Mouse (Mus musculus): ENCODE measurements around the gene Commd8. TPM values are rescaled to one million over a fixed set of nuclear protein-coding genes. Genes with fewer than 3 reads are reported as not detected.

Commd8 gene
- 199 and 203 TPM in 2 replicates for polyA plus RNA-seq (2014; fragmentation: Nextera tagmentation; extraction: Ambion mirVana)

- peak within 1 kb of the TSS; percentile 64; the same call in 1 of the 2 replicates for H3K27ac ChIP-seq (ENCODE audit: low read depth, low read length)
- H3K4me2 ChIP-seq (replicated peaks; ENCODE audit: low read depth, low read length): peak within 1 kb of the TSS; percentile 45
- H3K9ac ChIP-seq (ENCODE audit: low read depth, low read length): peak within 1 kb of the TSS; percentile 78
- ATAC-seq (ENCODE audit: low FRiP score) (peak; percentile 94), DNase-seq (ENCODE audit: low spot score) (peak; percentile 97)
- H3K36me3 ChIP-seq (ENCODE audit: control insufficient read depth, insufficient read depth, low read length): no peaks in the 10 kb centered on the region
- no peaks in the 10 kb centered on the region for H3K9me3 ChIP-seq (ENCODE audit: control insufficient read depth, low read length)
- peaks cover 4% of the 10 kb centered on the region; the same call in 1 of the 2 replicates for H3K4me1 ChIP-seq (replicated peaks; ENCODE audit: control insufficient read depth, insufficient read depth, low read length)
- peak within 1 kb of the TSS; percentile 71 for H3K4me3 ChIP-seq (ENCODE audit: low read depth, low read length)
- under 1% methylated on average over 38 of the region's 38 CpGs for WGBS
- no peaks in the 10 kb centered on the region for H3K27me3 ChIP-seq (ENCODE audit: control insufficient read depth, insufficient read depth, low read length)
These were observed at the start of gene Commd8 for GRCm38 (mm10) chr5:72167594-72168284. TSS of gene Commd8 (minus strand) at chr5:72168189.

- no peak for ATAC-seq (ENCODE audit: low FRiP score)
- WGBS: 92% methylated on average over 18 of the region's 18 CpGs
These were observed 43.8 kb upstream of the Commd8 start for GRCm38 (mm10) chr5:72211741-72212140.

GRCm38 (mm10) chr5:72210812-72211139 is 42.8 kb upstream of the Commd8 start:
- Histone ChIP-seq H3K36me3 (ENCODE audit: control insufficient read depth, insufficient read depth, low read length) (no peaks in the 10 kb centered on the region), H3K9me3 (ENCODE audit: control insufficient read depth, low read length) (no peaks in the 10 kb centered on the region), H3K4me3 (ENCODE audit: low read depth, low read length) (no peak overlapping the region), H3K4me1 (replicated peaks; ENCODE audit: control insufficient read depth, insufficient read depth, low read length) (no peaks in the 10 kb centered on the region), H3K4me2 (replicated peaks; ENCODE audit: low read depth, low read length) (no peak overlapping the region), H3K27me3 (ENCODE audit: control insufficient read depth, insufficient read depth, low read length) (no peaks in the 10 kb centered on the region), H3K9ac (ENCODE audit: low read depth, low read length) (no peak overlapping the region), H3K27ac (ENCODE audit: low read depth, low read length) (no peak overlapping the region)
- no peak for ATAC-seq (ENCODE audit: low FRiP score)
- WGBS: 73% methylated on average over 5 of the region's 5 CpGs
- DNase-seq (ENCODE audit: low spot score): no peak

More at GRCm38 (mm10) chr5:72211741-72212140, 43.8 kb upstream of the Commd8 start:
- Histone ChIP-seq H3K4me1 (replicated peaks; ENCODE audit: control insufficient read depth, insufficient read depth, low read length) (no peaks in the 10 kb centered on the region), H3K36me3 (ENCODE audit: control insufficient read depth, insufficient read depth, low read length) (no peaks in the 10 kb centered on the region), H3K27me3 (ENCODE audit: control insufficient read depth, insufficient read depth, low read length) (no peaks in the 10 kb centered on the region), H3K27ac (ENCODE audit: low read depth, low read length) (no peak overlapping the region), H3K4me3 (ENCODE audit: low read depth, low read length) (no peak overlapping the region), H3K9ac (ENCODE audit: low read depth, low read length) (no peak overlapping the region), H3K9me3 (ENCODE audit: control insufficient read depth, low read length) (no peaks in the 10 kb centered on the region), H3K4me2 (replicated peaks; ENCODE audit: low read depth, low read length) (no peak overlapping the region)
- no peak for DNase-seq (ENCODE audit: low spot score)

GRCm38 (mm10) chr5:72210123-72210811 is 42.3 kb upstream of the Commd8 start:
- H3K9me3 ChIP-seq (ENCODE audit: control insufficient read depth, low read length): no peaks in the 10 kb centered on the region
- no peak overlapping the region for H3K4me3 ChIP-seq (ENCODE audit: low read depth, low read length)
- no peaks in the 10 kb centered on the region for H3K27me3 ChIP-seq (ENCODE audit: control insufficient read depth, insufficient read depth, low read length)
- H3K36me3 ChIP-seq (ENCODE audit: control insufficient read depth, insufficient read depth, low read length): no peaks in the 10 kb centered on the region
- WGBS: 72% methylated on average over 13 of the region's 13 CpGs
- H3K4me2 ChIP-seq (replicated peaks; ENCODE audit: low read depth, low read length): no peak overlapping the region
- DNase-seq (ENCODE audit: low spot score): no peak
- H3K27ac ChIP-seq (ENCODE audit: low read depth, low read length): no peak overlapping the region
- no peak overlapping the region for H3K9ac ChIP-seq (ENCODE audit: low read depth, low read length)
- ATAC-seq (ENCODE audit: low FRiP score): no peak
- no peaks in the 10 kb centered on the region for H3K4me1 ChIP-seq (replicated peaks; ENCODE audit: control insufficient read depth, insufficient read depth, low read length)

GRCm38 (mm10) chr5:72208515-72208914 is 40.5 kb upstream of the Commd8 start:
- H3K9ac ChIP-seq (ENCODE audit: low read depth, low read length): no peak overlapping the region
- no peak for DNase-seq (ENCODE audit: low spot score)
- no peak overlapping the region for H3K4me3 ChIP-seq (ENCODE audit: low read depth, low read length)
- H3K36me3 ChIP-seq (ENCODE audit: control insufficient read depth, insufficient read depth, low read length): no peaks in the 10 kb centered on the region
- no peak overlapping the region for H3K4me2 ChIP-seq (replicated peaks; ENCODE audit: low read depth, low read length)
- H3K27me3 ChIP-seq (ENCODE audit: control insufficient read depth, insufficient read depth, low read length): no peaks in the 10 kb centered on the region
- no peak for ATAC-seq (ENCODE audit: low FRiP score)
- H3K9me3 ChIP-seq (ENCODE audit: control insufficient read depth, low read length): no peaks in the 10 kb centered on the region
- no peak overlapping the region for H3K27ac ChIP-seq (ENCODE audit: low read depth, low read length)
- 94% methylated on average over 1 of the region's 1 CpGs for WGBS
- H3K4me1 ChIP-seq (replicated peaks; ENCODE audit: control insufficient read depth, insufficient read depth, low read length): no peaks in the 10 kb centered on the region

- WGBS: 91% methylated on average over 5 of the region's 5 CpGs
- H3K27ac ChIP-seq (ENCODE audit: low read depth, low read length): no peak overlapping the region
- H3K4me2 ChIP-seq (replicated peaks; ENCODE audit: low read depth, low read length): no peak overlapping the region
- no peak overlapping the region for H3K4me3 ChIP-seq (ENCODE audit: low read depth, low read length)
- no peaks in the 10 kb centered on the region for H3K36me3 ChIP-seq (ENCODE audit: control insufficient read depth, insufficient read depth, low read length)
- no peaks in the 10 kb centered on the region for H3K9me3 ChIP-seq (ENCODE audit: control insufficient read depth, low read length)
- no peaks in the 10 kb centered on the region for H3K27me3 ChIP-seq (ENCODE audit: control insufficient read depth, insufficient read depth, low read length)
- H3K9ac ChIP-seq (ENCODE audit: low read depth, low read length): no peak overlapping the region
- DNase-seq (ENCODE audit: low spot score) (no peak), ATAC-seq (ENCODE audit: low FRiP score) (no peak)
- 0 out of 2 replicates have a peak, but pooled peaks cover 2% of the 10 kb centered on the region for H3K4me1 ChIP-seq (replicated peaks; ENCODE audit: control insufficient read depth, insufficient read depth, low read length)
These were observed 37.3 kb upstream of the Commd8 start for GRCm38 (mm10) chr5:72205271-72205670.

- H3K36me3 ChIP-seq (ENCODE audit: control insufficient read depth, insufficient read depth, low read length): no peaks in the 10 kb centered on the region
- H3K9me3 ChIP-seq (ENCODE audit: control insufficient read depth, low read length): no peaks in the 10 kb centered on the region
- 83% methylated on average over 2 of the region's 2 CpGs for WGBS
- H3K27me3 ChIP-seq (ENCODE audit: control insufficient read depth, insufficient read depth, low read length): no peaks in the 10 kb centered on the region
- H3K4me2 ChIP-seq (replicated peaks; ENCODE audit: low read depth, low read length): no peak overlapping the region
- no peak overlapping the region for H3K9ac ChIP-seq (ENCODE audit: low read depth, low read length)
- no peak overlapping the region for H3K27ac ChIP-seq (ENCODE audit: low read depth, low read length)
- ATAC-seq (ENCODE audit: low FRiP score): no peak
- H3K4me3 ChIP-seq (ENCODE audit: low read depth, low read length): no peak overlapping the region
- no peak for DNase-seq (ENCODE audit: low spot score)
- H3K4me1 ChIP-seq (replicated peaks; ENCODE audit: control insufficient read depth, insufficient read depth, low read length): 0 out of 2 replicates have a peak, but pooled peaks cover 2% of the 10 kb centered on the region
These were observed 36.5 kb upstream of the Commd8 start for GRCm38 (mm10) chr5:72204507-72204906.

GRCm38 (mm10) chr5:72203734-72204073 is 35.7 kb upstream of the Commd8 start:
- Histone ChIP-seq H3K9me3 (ENCODE audit: control insufficient read depth, low read length) (no peaks in the 10 kb centered on the region), H3K4me3 (ENCODE audit: low read depth, low read length) (peak overlapping the region; percentile 54), H3K27ac (ENCODE audit: low read depth, low read length) (no peak overlapping the region), H3K36me3 (ENCODE audit: control insufficient read depth, insufficient read depth, low read length) (no peaks in the 10 kb centered on the region), H3K27me3 (ENCODE audit: control insufficient read depth, insufficient read depth, low read length) (no peaks in the 10 kb centered on the region), H3K9ac (ENCODE audit: low read depth, low read length) (peak overlapping the region; percentile 53), H3K4me2 (replicated peaks; ENCODE audit: low read depth, low read length) (peak overlapping the region; percentile 64), H3K4me1 (replicated peaks; ENCODE audit: control insufficient read depth, insufficient read depth, low read length) (0 out of 2 replicates have a peak, but pooled peaks cover 2% of the 10 kb centered on the region)
- ATAC-seq (ENCODE audit: low FRiP score) (peak; percentile 26; the same call in 1 of the 2 replicates), DNase-seq (ENCODE audit: low spot score) (no peak)
- 16% methylated on average over 10 of the region's 10 CpGs for WGBS
